Comparison of ENCODE assay signal across 8 mouse cellular contexts in genomic region chr7:139187771-139188633, GRCm38 (mm10). TPM values are rescaled to one million over a fixed set of nuclear protein-coding genes. Genes with fewer than 3 reads are reported as not detected.
DNase-seq lines count a peak whose midpoint lies in the region; ATAC-seq and TF ChIP-seq lines count a peak whose summit lies in the region.

No protein-coding gene starts in this region.

- no peaks in the 10 kb centered on the region; a peak in 1 of 4 replicates for H3K36me3 ChIP-seq in MEL (ENCODE audit: control insufficient read depth in 1 of 2, insufficient read depth in 2 of 2, low read length in 2 of 2)
- no peaks in the 10 kb centered on the region for H3K36me3 ChIP-seq in forebrain, embryonic 16.5 days (ENCODE audit: control insufficient read depth, insufficient read depth)
- no peaks in the 10 kb centered on the region for H3K36me3 ChIP-seq in lung, embryonic 14.5 days (ENCODE audit: insufficient read depth)

- under 1% methylated on average over 94 of the region's 94 CpGs for WGBS in forebrain, embryonic 16.5 days
- under 1% methylated on average over 82 of the region's 94 CpGs for WGBS in lung, embryonic 14.5 days
- under 1% methylated on average over 93 of the region's 94 CpGs for WGBS in olfactory bulb, adult 2 months

- H3K4me1 ChIP-seq in MEL (ENCODE audit: control insufficient read depth in 1 of 2, insufficient read depth in 2 of 2, low read length in 2 of 2), result no peaks in the 10 kb centered on the region
- peaks cover 9% of the 10 kb centered on the region for H3K4me1 ChIP-seq in forebrain, embryonic 16.5 days (replicated peaks; ENCODE audit: control insufficient read depth, insufficient read depth, low read length)
- H3K4me1 ChIP-seq in lung, embryonic 14.5 days (ENCODE audit: insufficient read depth), result no peaks in the 10 kb centered on the region
- H3K4me1 ChIP-seq in olfactory bulb, adult 2 months (ENCODE audit: control insufficient read depth, insufficient read depth, low read length), result peaks cover 29% of the 10 kb centered on the region

- peak overlapping the region; percentile 42; the same call in 1 of the 2 replicates for H3K9ac ChIP-seq in MEL (ENCODE audit: control insufficient read depth, low read depth, low read length, poor library complexity, severe bottlenecking)
- H3K9ac ChIP-seq in forebrain, embryonic 16.5 days (replicated peaks; ENCODE audit: low read depth, low read length), result peak overlapping the region; percentile 64
- peak overlapping the region; percentile 42 for H3K9ac ChIP-seq in lung, embryonic 14.5 days

- intact Hi-C loops in heart, postnatal 25 days (cut with DNase I), result no loop called here

- H3K4me3 ChIP-seq in MEL (ENCODE audit: control insufficient read depth in 1 of 2, insufficient read depth in 1 of 2, low read depth in 2 of 2, low read length in 2 of 2), result peak overlapping the region; percentile 53 to 57; a peak in 3 of 4 replicates
- peak overlapping the region; percentile 67 for H3K4me3 ChIP-seq in forebrain, embryonic 16.5 days (replicated peaks; ENCODE audit: low read length)
- peak overlapping the region; percentile 66 for H3K4me3 ChIP-seq in lung, embryonic 14.5 days (ENCODE audit: low read depth, low read length)
- H3K4me3 ChIP-seq in olfactory bulb, adult 2 months (ENCODE audit: insufficient read depth, low read depth, low read length), result peak overlapping the region; percentile 92

- no peak for TF ChIP-seq RAD21 in MEL (IDR thresholded peaks at IDR 0.05; ENCODE audit: low read depth, low read length)

- ATAC-seq in forebrain, embryonic 16.5 days, result peak; percentile 95
- ATAC-seq in lung, embryonic 14.5 days (ENCODE audit: insufficient read depth), result peak; percentile 99

- no peaks in the 10 kb centered on the region for H3K9me3 ChIP-seq in MEL (replicated peaks; ENCODE audit: insufficient read depth, low read length)
- H3K9me3 ChIP-seq in forebrain, embryonic 16.5 days (ENCODE audit: control insufficient read depth, low read length), result no peaks in the 10 kb centered on the region
- no peaks in the 10 kb centered on the region for H3K9me3 ChIP-seq in lung, embryonic 14.5 days (ENCODE audit: low read depth, low read length)

- no peak for TF ChIP-seq POLR2A in MEL (IDR thresholded peaks at IDR 0.05; ENCODE audit: control insufficient read depth in 1 of 2, insufficient read depth in 1 of 2, low read depth in 1 of 2, low read length in 2 of 2, poor library complexity in 1 of 2)
- peak; percentile 43 for TF ChIP-seq POLR2A in olfactory bulb, adult 2 months (IDR thresholded peaks at IDR 0.05; ENCODE audit: insufficient read depth, low read depth, low read length)

- no peak overlapping the region for H3K27ac ChIP-seq in MEL (ENCODE audit: control insufficient read depth, low read depth, low read length)
- H3K27ac ChIP-seq in forebrain, embryonic 16.5 days (ENCODE audit: low read length), result no peak overlapping the region
- H3K27ac ChIP-seq in lung, embryonic 14.5 days (ENCODE audit: low read depth), result no peak overlapping the region
- peak overlapping the region; percentile 59 for H3K27ac ChIP-seq in olfactory bulb, adult 2 months (ENCODE audit: insufficient read depth, low read depth, low read length)

- TF ChIP-seq EP300 in MEL (IDR thresholded peaks at IDR 0.05; ENCODE audit: low read depth in 1 of 2, low read length in 2 of 2), result no peak

- H3K79me2 ChIP-seq in MEL (ENCODE audit: control insufficient read depth, insufficient read depth, low read length, poor library complexity), result no peaks in the 10 kb centered on the region

- H3K27me3 ChIP-seq in MEL (ENCODE audit: control insufficient read depth in 1 of 2, insufficient read depth in 2 of 2, low read length in 2 of 2), result no peaks in the 10 kb centered on the region; a peak in 1 of 4 replicates
- peaks cover 15% of the 10 kb centered on the region for H3K27me3 ChIP-seq in forebrain, embryonic 16.5 days (replicated peaks; ENCODE audit: control insufficient read depth, insufficient read depth, low read length)
- H3K27me3 ChIP-seq in lung, embryonic 14.5 days (ENCODE audit: insufficient read depth, low read length), result peaks cover 28% of the 10 kb centered on the region

- peak; percentile 67 for DNase-seq in MEL (ENCODE audit: low read depth, low spot score)
- peak; percentile 59 for DNase-seq in cerebellum, adult 11-12 months
- DNase-seq in heart, postnatal 25 days (ENCODE audit: low spot score), result peak; percentile 29
- peak; percentile 91 to 93 for DNase-seq in kidney, postnatal 4 days
- peak; percentile 91 for DNase-seq in lung, embryonic 14.5 days
- peak; percentile 26 to 28 for DNase-seq in thymus, postnatal 36 days

- H3K4me2 ChIP-seq in forebrain, embryonic 16.5 days (ENCODE audit: low read length), result peak overlapping the region; percentile 74
- peak overlapping the region; percentile 98 for H3K4me2 ChIP-seq in lung, embryonic 14.5 days

- TF ChIP-seq CTCF in MEL (IDR thresholded peaks at IDR 0.05 in 2 of 3, conservative IDR thresholded peaks at IDR 0.05 in 1 of 3; ENCODE audit: control insufficient read depth in 1 of 3, insufficient read depth in 1 of 3, low read depth in 2 of 3, low read length in 3 of 3, poor library complexity in 1 of 3, severe bottlenecking in 1 of 3), result no peak
- no peak for TF ChIP-seq CTCF in lung, embryonic 14.5 days (IDR thresholded peaks at IDR 0.05; ENCODE audit: low read depth)
- TF ChIP-seq CTCF in olfactory bulb, adult 2 months (IDR thresholded peaks at IDR 0.05; ENCODE audit: insufficient read depth, low read depth, low read length), result no peak

TF ChIP-seq in MEL, 35 proteins besides CTCF, POLR2A, EP300 and RAD21:
- TF ChIP-seq CHD2 (IDR thresholded peaks at IDR 0.05; ENCODE audit: low read length) (no peak), MAZ (IDR thresholded peaks at IDR 0.05; ENCODE audit: low read depth, low read length) (no peak), ZC3H11A (IDR thresholded peaks at IDR 0.05; ENCODE audit: low read depth, low read length) (no peak), ZMIZ1 (IDR thresholded peaks at IDR 0.05; ENCODE audit: low read depth, low read length) (no peak), GATA1 (IDR thresholded peaks at IDR 0.05; ENCODE audit: low read depth, low read length) (no peak), ETS1 (IDR thresholded peaks at IDR 0.05; ENCODE audit: low read depth, low read length) (no peak)

RNA-seq across cellular contexts. Expression of gene Lrrc27, which starts 24.8 kb away (rescaled TPM):
- total RNA-seq in MEL (2012; rRNA removed), result 0.54 and 1.0 TPM in 2 replicates
- 1 to 10 TPM in 1 of 2 experiments, not detected in 1; 1.3 TPM for polyA plus RNA-seq in MEL (2012; ENCODE audit: insufficient read depth in 1 of 2, insufficient read length in 2 of 2, low read depth in 1 of 2, low replicate concordance in 2 of 2, missing spikeins in 1 of 2)
- 3.6 and 4.6 TPM in 2 replicates for polyA plus RNA-seq in forebrain, embryonic 16.5 days (2015; fragmentation: Nextera tagmentation; extraction: Ambion mirVana)
- total RNA-seq in heart, postnatal 25 days (2021), result 10 to 100 TPM; 19.1 to 20.0 TPM
- polyA plus RNA-seq in lung, embryonic 14.5 days (2014; fragmentation: Nextera tagmentation; extraction: Ambion mirVana), result 3.4 and 5.3 TPM in 2 replicates
- polyA plus RNA-seq in olfactory bulb, adult 2 months (2012; ENCODE audit: insufficient read depth, insufficient read length, low replicate concordance, missing spikeins), result not detected in 2 replicates

RNA-seq across cellular contexts. Expression of gene Stk32c, which starts 25.1 kb away (rescaled TPM):
- total RNA-seq in MEL (2012; rRNA removed), result 0.07 TPM in 1 of 2 replicates, not detected in the other
- polyA plus RNA-seq in MEL (2012; ENCODE audit: insufficient read depth in 1 of 2, insufficient read length in 2 of 2, low read depth in 1 of 2, low replicate concordance in 2 of 2, missing spikeins in 1 of 2), result under 1 TPM in 1 of 2 experiments, not detected in 1; 0.21 TPM
- 1.3 and 2.3 TPM in 2 replicates for polyA plus RNA-seq in forebrain, embryonic 16.5 days (2015; fragmentation: Nextera tagmentation; extraction: Ambion mirVana)
- under 1 TPM; 0.73 to 0.99 TPM for total RNA-seq in heart, postnatal 25 days (2021)
- 0.14 and 0.16 TPM in 2 replicates for polyA plus RNA-seq in lung, embryonic 14.5 days (2014; fragmentation: Nextera tagmentation; extraction: Ambion mirVana)
- not detected in 2 replicates for polyA plus RNA-seq in olfactory bulb, adult 2 months (2012; ENCODE audit: insufficient read depth, insufficient read length, low replicate concordance, missing spikeins)

Comparison
In these comparisons a context has a peak if more than half of its experiments do, and no peak if none do; other contexts are left out.
1. DNase-seq: peak in every context shown above with its lines; median percentile 92 in kidney, postnatal 4 days; 91 in lung, embryonic 14.5 days; 67 in MEL; 59 in cerebellum, adult 11-12 months; 29 in heart, postnatal 25 days; 27 in thymus, postnatal 36 days.